Mouse (Mus musculus): ENCODE results near the gene BC048562. TPM values are rescaled to one million over a fixed set of nuclear protein-coding genes. Genes with fewer than 3 reads are reported as not detected.

Gene BC048562
- total and polyA plus RNA-seq, 3 experiments: not detected

GRCm38 (mm10) chr9:108450292-108451169, 14.2 kb downstream of the BC048562 start:
- Histone ChIP-seq H3K9ac (ENCODE audit: insufficient read depth, low read depth) (no peak overlapping the region), H3K27me3 (replicated peaks) (peaks cover 9% of the 10 kb centered on the region), H3K36me3 (replicated peaks in 1 of 2; ENCODE audit: control insufficient read depth in 1 of 2, insufficient read depth in 1 of 2, low read length in 1 of 2) (no peaks in the 10 kb centered on the region), H3K4me3 (replicated peaks in 1 of 3; ENCODE audit: low read depth in 2 of 3, low read length in 2 of 3, poor library complexity in 1 of 3) (no peak overlapping the region), H3K4me1 (ENCODE audit: control insufficient read depth in 1 of 2, insufficient read depth in 2 of 2) (peaks cover 0 to 13% of the 10 kb centered on the region in 2 experiments; a peak in 3 of 4 replicates), H3K4me2 (ENCODE audit: insufficient read depth, low read depth, poor library complexity, severe bottlenecking) (no peak overlapping the region), H3K27ac (ENCODE audit: insufficient read depth, low read depth) (no peak overlapping the region), H3K79me2 (replicated peaks; ENCODE audit: control insufficient read depth, extremely low read depth, insufficient read depth, poor library complexity, severe bottlenecking) (no peaks in the 10 kb centered on the region), H3K9me3 (replicated peaks; ENCODE audit: low read length) (no peaks in the 10 kb centered on the region)
- no peak for TF ChIP-seq ZC3H11A (IDR thresholded peaks at IDR 0.05; ENCODE audit: low read depth, low read length)
- TF ChIP-seq CHD2 (IDR thresholded peaks at IDR 0.05; ENCODE audit: low read length): no peak
- no peak for TF ChIP-seq JUND (conservative IDR thresholded peaks at IDR 0.05; ENCODE audit: low read depth, low read length)
- TF ChIP-seq GABPA (IDR thresholded peaks at IDR 0.05; ENCODE audit: insufficient replicate concordance, low read depth, low read length): no peak
- TF ChIP-seq BHLHE40 (IDR thresholded peaks at IDR 0.05; ENCODE audit: low read depth, low read length): no peak
- TF ChIP-seq ETS1 (conservative IDR thresholded peaks at IDR 0.05; ENCODE audit: low read depth, low read length): no peak
- no peak for TF ChIP-seq MAZ (IDR thresholded peaks at IDR 0.05; ENCODE audit: low read depth, low read length)
- TF ChIP-seq JUN (IDR thresholded peaks at IDR 0.05; ENCODE audit: insufficient read depth, low read depth, low read length): no peak
- TF ChIP-seq CHD1 (IDR thresholded peaks at IDR 0.05; ENCODE audit: low read depth, low read length): no peak
- no peak for TF ChIP-seq MYC (IDR thresholded peaks at IDR 0.05; ENCODE audit: low read depth, low read length)
- no peak for TF ChIP-seq RCOR1 (conservative IDR thresholded peaks at IDR 0.05; ENCODE audit: low read depth, low read length)
- no peak for TF ChIP-seq POLR2A (IDR thresholded peaks at IDR 0.05; ENCODE audit: low read depth, low read length)
- no peak for TF ChIP-seq ZMIZ1 (IDR thresholded peaks at IDR 0.05; ENCODE audit: low read depth, low read length)
- TF ChIP-seq USF1 (IDR thresholded peaks at IDR 0.05; ENCODE audit: low read depth, low read length): no peak
- no peak for TF ChIP-seq KAT2A (IDR thresholded peaks at IDR 0.05; ENCODE audit: insufficient replicate concordance, low read length)
- TF ChIP-seq IRF4 (IDR thresholded peaks at IDR 0.05; ENCODE audit: low read depth, low read length): no peak
- in situ Hi-C loops (cut with MboI; ENCODE audit: low pct_ligation_motif_present, low pct_unique_long_range_greater_than_20kb, low sequenced_read_pairs) (no loop called here), dilution Hi-C loops (cut with MboI; ENCODE audit: extremely low pct_ligation_motif_present, extremely low pct_unique_long_range_greater_than_20kb, low sequenced_read_pairs) (no loop called here)
- no peak for DNase-seq (ENCODE audit: extremely low read depth)

- no peak for TF ChIP-seq SMC3 (IDR thresholded peaks at IDR 0.05; ENCODE audit: low read depth, low read length)
- no peak for TF ChIP-seq ZC3H11A (IDR thresholded peaks at IDR 0.05; ENCODE audit: low read depth, low read length)
- TF ChIP-seq POLR2A (IDR thresholded peaks at IDR 0.05; ENCODE audit: low read depth, low read length): no peak
- no peak for TF ChIP-seq USF2 (conservative IDR thresholded peaks at IDR 0.05; ENCODE audit: low read depth, low read length)
- TF ChIP-seq ELF1 (IDR thresholded peaks at IDR 0.05; ENCODE audit: low read depth, low read length): no peak
- no peak for TF ChIP-seq ZMIZ1 (IDR thresholded peaks at IDR 0.05; ENCODE audit: low read depth, low read length)
- TF ChIP-seq IRF4 (IDR thresholded peaks at IDR 0.05; ENCODE audit: low read depth, low read length): no peak
- TF ChIP-seq UBTF (IDR thresholded peaks at IDR 0.05; ENCODE audit: low read depth, low read length): no peak
- no peak for TF ChIP-seq MAX (IDR thresholded peaks at IDR 0.05; ENCODE audit: low read length)
- no peak for TF ChIP-seq KAT2A (IDR thresholded peaks at IDR 0.05; ENCODE audit: insufficient replicate concordance, low read length)
- no peak for TF ChIP-seq E2F4 (IDR thresholded peaks at IDR 0.05; ENCODE audit: insufficient replicate concordance, low read depth, low read length)
- no peak for TF ChIP-seq MAZ (IDR thresholded peaks at IDR 0.05; ENCODE audit: low read depth, low read length)
- TF ChIP-seq TCF12 (IDR thresholded peaks at IDR 0.05; ENCODE audit: low read depth, low read length): no peak
- no peak for TF ChIP-seq CTCF (conservative IDR thresholded peaks at IDR 0.05 in 1 of 2, IDR thresholded peaks at IDR 0.05 in 1 of 2; ENCODE audit: low read depth in 2 of 2, low read length in 2 of 2)
- no peak for TF ChIP-seq GABPA (IDR thresholded peaks at IDR 0.05; ENCODE audit: insufficient replicate concordance, low read depth, low read length)
- TF ChIP-seq RCOR1 (conservative IDR thresholded peaks at IDR 0.05; ENCODE audit: low read depth, low read length): no peak
- TF ChIP-seq HCFC1 (IDR thresholded peaks at IDR 0.05; ENCODE audit: low read depth, low read length): no peak
- TF ChIP-seq MXI1 (IDR thresholded peaks at IDR 0.05; ENCODE audit: low read depth, low read length): no peak
- no peak for TF ChIP-seq ZNF384 (IDR thresholded peaks at IDR 0.05; ENCODE audit: low read depth, low read length)
- peaks cover 9% of the 10 kb centered on the region for H3K27me3 ChIP-seq (replicated peaks)
- H3K27ac ChIP-seq (ENCODE audit: insufficient read depth, low read depth): no peak overlapping the region
- in situ Hi-C loops (cut with MboI; ENCODE audit: low pct_ligation_motif_present, low pct_unique_long_range_greater_than_20kb, low sequenced_read_pairs) (no loop called here), dilution Hi-C loops (cut with MboI; ENCODE audit: extremely low pct_ligation_motif_present, extremely low pct_unique_long_range_greater_than_20kb, low sequenced_read_pairs) (no loop called here)
- no peak for DNase-seq (ENCODE audit: extremely low read depth)
- no peaks in the 10 kb centered on the region for H3K36me3 ChIP-seq (replicated peaks in 1 of 2; ENCODE audit: control insufficient read depth in 1 of 2, insufficient read depth in 1 of 2, low read length in 1 of 2)
- H3K4me1 ChIP-seq (ENCODE audit: control insufficient read depth in 1 of 2, insufficient read depth in 2 of 2): peaks cover 0 to 13% of the 10 kb centered on the region in 2 experiments; a peak in 3 of 4 replicates
- no peak overlapping the region for H3K4me2 ChIP-seq (ENCODE audit: insufficient read depth, low read depth, poor library complexity, severe bottlenecking)
- H3K4me3 ChIP-seq (replicated peaks in 1 of 3; ENCODE audit: low read depth in 2 of 3, low read length in 2 of 3, poor library complexity in 1 of 3): no peak overlapping the region
- no peaks in the 10 kb centered on the region for H3K9me3 ChIP-seq (replicated peaks; ENCODE audit: low read length)
- H3K9ac ChIP-seq (ENCODE audit: insufficient read depth, low read depth): no peak overlapping the region
- no peaks in the 10 kb centered on the region for H3K79me2 ChIP-seq (replicated peaks; ENCODE audit: control insufficient read depth, extremely low read depth, insufficient read depth, poor library complexity, severe bottlenecking)
Measured at GRCm38 (mm10) chr9:108451170-108451493, 14.8 kb downstream of the BC048562 start.

All from CH12.LX (cell line).